Mouse (Mus musculus): ENCODE data around the gene Ppp1r16b. TPM values are rescaled to one million over a fixed set of nuclear protein-coding genes. Genes with fewer than 3 reads are reported as not detected.

The Ppp1r16b gene
- polyA plus RNA-seq, 2 experiments = 1.4 to 4.1 TPM

DNA sequence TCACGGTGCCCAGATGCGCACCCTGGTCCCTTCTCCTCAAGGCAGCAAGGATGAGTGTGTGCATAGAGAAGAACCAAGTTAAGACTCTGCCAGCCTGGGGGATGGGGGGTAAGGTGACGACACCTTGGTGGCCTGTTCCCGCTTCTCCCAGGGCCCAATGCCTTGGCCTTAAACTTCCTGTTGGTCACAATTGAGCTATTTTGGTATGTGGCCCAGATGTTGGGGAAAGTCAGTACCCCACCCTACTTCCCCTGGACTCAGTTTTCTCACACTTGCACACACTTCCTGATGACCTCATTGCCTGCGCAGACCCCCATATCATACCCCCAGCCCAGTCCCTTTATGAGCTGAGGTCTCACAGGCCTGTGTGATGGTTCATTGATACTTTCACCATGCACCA lies 23.9 kb downstream of the Ppp1r16b start:
- H3K27ac ChIP-seq (replicated peaks; ENCODE audit: low read depth, low read length) = no peak overlapping the region
- H3K36me3 ChIP-seq (ENCODE audit: control insufficient read depth, insufficient read depth, low read length) = no peaks in the 10 kb centered on the region
- 74% methylated on average over 5 of the region's 5 CpGs for WGBS
- H3K4me2 ChIP-seq (replicated peaks; ENCODE audit: low read depth, low read length, severe bottlenecking) = no peak overlapping the region
- DNase-seq (ENCODE audit: low spot score) (no peak), ATAC-seq (ENCODE audit: low FRiP score, low read depth) (no peak; the same call in 1 of the 2 replicates)
- no peak for TF ChIP-seq POLR2A (IDR thresholded peaks at IDR 0.05; ENCODE audit: borderline replicate concordance, extremely low read depth, insufficient read depth, insufficient read length)
- no peaks in the 10 kb centered on the region for H3K27me3 ChIP-seq (ENCODE audit: control insufficient read depth, insufficient read depth, low read length)
- no peaks in the 10 kb centered on the region for H3K9me3 ChIP-seq (ENCODE audit: control insufficient read depth, low read length)
- peaks cover 11% of the 10 kb centered on the region for H3K4me1 ChIP-seq (ENCODE audit: control insufficient read depth, insufficient read depth, low read length)
- H3K9ac ChIP-seq (ENCODE audit: low read depth, low read length, severe bottlenecking) = no peak overlapping the region
- H3K4me3 ChIP-seq (replicated peaks; ENCODE audit: low read length) = no peak overlapping the region

DNA sequence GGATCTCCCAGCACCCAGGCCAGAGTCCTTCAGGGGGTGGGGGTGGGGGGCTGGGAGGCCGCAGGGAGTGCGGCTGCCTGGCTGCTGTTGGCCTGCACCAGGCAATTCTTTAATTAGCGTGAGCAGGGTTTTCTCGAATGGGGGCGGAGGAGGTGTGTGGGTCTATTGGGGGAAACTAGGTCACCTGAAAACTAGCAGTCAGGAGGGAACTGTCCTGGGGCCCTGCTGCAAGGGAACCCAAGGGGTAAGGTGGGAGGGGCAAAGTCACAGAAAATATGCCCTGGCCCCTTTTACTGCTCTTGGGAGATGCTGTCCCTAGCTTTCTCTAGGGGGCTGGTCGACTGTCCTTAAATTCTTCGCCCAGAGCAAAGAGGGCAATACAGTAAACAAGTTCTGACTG lies 24.4 kb downstream of the Ppp1r16b start:
- H3K27ac ChIP-seq (replicated peaks; ENCODE audit: low read depth, low read length) = no peak overlapping the region

DNA sequence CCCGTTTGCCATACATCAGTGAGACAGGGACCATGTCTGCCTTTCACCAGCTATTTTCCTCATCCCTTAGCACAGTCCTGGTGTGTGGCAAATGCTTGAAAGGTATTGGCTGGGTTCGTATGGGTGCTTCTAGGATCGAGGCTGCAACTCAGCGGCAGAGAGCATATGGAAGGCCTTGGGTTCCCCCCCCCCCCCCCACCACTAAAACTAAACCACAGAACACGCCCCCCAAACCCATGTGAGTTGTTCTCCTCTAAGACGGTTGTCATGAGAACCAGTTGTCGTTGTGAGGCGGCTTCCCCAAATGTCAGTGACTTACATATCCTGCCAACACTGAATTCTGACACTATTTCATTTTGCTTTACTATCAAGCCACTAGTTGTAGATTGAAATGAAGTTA lies 24.9 kb downstream of the Ppp1r16b start:
- no peaks in the 10 kb centered on the region for H3K9me3 ChIP-seq (ENCODE audit: control insufficient read depth, low read length)
- WGBS = 55% methylated on average over 8 of the region's 8 CpGs
- peaks cover 11% of the 10 kb centered on the region for H3K4me1 ChIP-seq (ENCODE audit: control insufficient read depth, insufficient read depth, low read length)
- no peak for ATAC-seq (ENCODE audit: low FRiP score, low read depth)
- no peak overlapping the region for H3K4me3 ChIP-seq (replicated peaks; ENCODE audit: low read length)
- H3K9ac ChIP-seq (ENCODE audit: low read depth, low read length, severe bottlenecking) = no peak overlapping the region
- DNase-seq (ENCODE audit: low spot score) = no peak
- no peak overlapping the region for H3K27ac ChIP-seq (replicated peaks; ENCODE audit: low read depth, low read length)
- TF ChIP-seq POLR2A (IDR thresholded peaks at IDR 0.05; ENCODE audit: borderline replicate concordance, extremely low read depth, insufficient read depth, insufficient read length) = no peak
- H3K4me2 ChIP-seq (replicated peaks; ENCODE audit: low read depth, low read length, severe bottlenecking) = no peak overlapping the region
- no peaks in the 10 kb centered on the region for H3K36me3 ChIP-seq (ENCODE audit: control insufficient read depth, insufficient read depth, low read length)
- no peaks in the 10 kb centered on the region for H3K27me3 ChIP-seq (ENCODE audit: control insufficient read depth, insufficient read depth, low read length)

More for the DNA sequence above, 24.4 kb downstream of the Ppp1r16b start:
- ATAC-seq (ENCODE audit: low FRiP score, low read depth) (no peak), DNase-seq (ENCODE audit: low spot score) (no peak)
- Histone ChIP-seq H3K4me1 (ENCODE audit: control insufficient read depth, insufficient read depth, low read length) (peaks cover 11% of the 10 kb centered on the region), H3K9ac (ENCODE audit: low read depth, low read length, severe bottlenecking) (no peak overlapping the region), H3K4me2 (replicated peaks; ENCODE audit: low read depth, low read length, severe bottlenecking) (no peak overlapping the region), H3K9me3 (ENCODE audit: control insufficient read depth, low read length) (no peaks in the 10 kb centered on the region), H3K27me3 (ENCODE audit: control insufficient read depth, insufficient read depth, low read length) (no peaks in the 10 kb centered on the region), H3K4me3 (replicated peaks; ENCODE audit: low read length) (no peak overlapping the region), H3K36me3 (ENCODE audit: control insufficient read depth, insufficient read depth, low read length) (no peaks in the 10 kb centered on the region)
- TF ChIP-seq POLR2A (IDR thresholded peaks at IDR 0.05; ENCODE audit: borderline replicate concordance, extremely low read depth, insufficient read depth, insufficient read length) = no peak
- 30% methylated on average over 7 of the region's 7 CpGs for WGBS

DNA sequence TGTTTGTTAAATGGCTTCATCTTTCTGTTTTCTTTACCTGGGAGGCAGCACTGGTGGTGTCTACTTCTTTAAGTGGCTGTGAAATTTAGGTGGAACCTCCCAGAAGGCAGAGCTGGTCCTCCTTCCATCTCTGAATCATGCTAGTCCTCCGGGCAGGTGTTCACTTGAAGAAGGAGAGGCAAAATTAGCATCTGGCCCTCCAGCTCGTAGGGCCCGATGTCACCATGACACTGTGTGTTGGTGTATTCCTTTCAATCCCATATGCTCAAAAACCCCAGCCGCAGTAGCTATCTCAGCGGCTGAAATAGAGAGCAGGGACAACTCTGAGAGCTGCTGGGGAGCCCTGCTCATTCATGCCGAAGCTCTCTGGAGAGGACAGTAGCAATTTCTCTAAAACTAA lies 27.0 kb downstream of the Ppp1r16b start:
- no peaks in the 10 kb centered on the region for H3K9me3 ChIP-seq (ENCODE audit: control insufficient read depth, low read length)
- no peak for DNase-seq (ENCODE audit: low spot score)
- no peak overlapping the region for H3K9ac ChIP-seq (ENCODE audit: low read depth, low read length, severe bottlenecking)
- no peak for TF ChIP-seq POLR2A (IDR thresholded peaks at IDR 0.05; ENCODE audit: borderline replicate concordance, extremely low read depth, insufficient read depth, insufficient read length)
- peaks cover 11% of the 10 kb centered on the region for H3K4me1 ChIP-seq (ENCODE audit: control insufficient read depth, insufficient read depth, low read length)
- 82% methylated on average over 6 of the region's 6 CpGs for WGBS
- no peak overlapping the region for H3K27ac ChIP-seq (replicated peaks; ENCODE audit: low read depth, low read length)
- no peaks in the 10 kb centered on the region for H3K36me3 ChIP-seq (ENCODE audit: control insufficient read depth, insufficient read depth, low read length)
- H3K27me3 ChIP-seq (ENCODE audit: control insufficient read depth, insufficient read depth, low read length) = no peaks in the 10 kb centered on the region
- H3K4me2 ChIP-seq (replicated peaks; ENCODE audit: low read depth, low read length, severe bottlenecking) = no peak overlapping the region
- H3K4me3 ChIP-seq (replicated peaks; ENCODE audit: low read length) = no peak overlapping the region
- ATAC-seq (ENCODE audit: low FRiP score, low read depth) = no peak

DNA sequence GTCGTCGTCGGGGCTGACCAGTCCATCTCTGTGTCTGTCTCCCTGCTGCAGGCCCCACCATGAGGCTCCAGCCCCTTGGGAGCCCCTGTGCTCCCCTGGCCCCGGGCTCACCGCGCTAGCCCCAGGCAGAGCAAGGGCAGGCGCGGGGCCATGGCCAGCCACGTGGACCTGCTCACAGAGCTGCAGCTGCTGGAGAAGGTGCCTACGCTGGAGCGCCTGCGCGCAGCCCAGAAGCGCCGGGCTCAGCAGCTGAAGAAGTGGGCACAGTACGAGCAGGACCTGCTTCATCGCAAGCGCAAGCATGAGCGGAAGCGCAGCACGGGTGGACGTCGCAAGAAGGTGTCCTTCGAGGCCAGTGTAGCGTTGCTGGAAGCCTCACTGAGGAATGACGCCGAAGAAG lies 30.6 kb downstream of the Ppp1r16b start:
- Histone ChIP-seq H3K27ac (replicated peaks; ENCODE audit: low read depth, low read length) (no peak overlapping the region), H3K4me1 (ENCODE audit: control insufficient read depth, insufficient read depth, low read length) (no peaks in the 10 kb centered on the region), H3K4me3 (replicated peaks; ENCODE audit: low read length) (no peak overlapping the region), H3K36me3 (ENCODE audit: control insufficient read depth, insufficient read depth, low read length) (no peaks in the 10 kb centered on the region), H3K27me3 (ENCODE audit: control insufficient read depth, insufficient read depth, low read length) (no peaks in the 10 kb centered on the region), H3K9ac (ENCODE audit: low read depth, low read length, severe bottlenecking) (no peak overlapping the region), H3K9me3 (ENCODE audit: control insufficient read depth, low read length) (no peaks in the 10 kb centered on the region), H3K4me2 (replicated peaks; ENCODE audit: low read depth, low read length, severe bottlenecking) (no peak overlapping the region)
- ATAC-seq (ENCODE audit: low FRiP score, low read depth) (no peak), DNase-seq (ENCODE audit: low spot score) (no peak)
- 87% methylated on average over 27 of the region's 27 CpGs for WGBS
- no peak for TF ChIP-seq POLR2A (IDR thresholded peaks at IDR 0.05; ENCODE audit: borderline replicate concordance, extremely low read depth, insufficient read depth, insufficient read length)

DNA sequence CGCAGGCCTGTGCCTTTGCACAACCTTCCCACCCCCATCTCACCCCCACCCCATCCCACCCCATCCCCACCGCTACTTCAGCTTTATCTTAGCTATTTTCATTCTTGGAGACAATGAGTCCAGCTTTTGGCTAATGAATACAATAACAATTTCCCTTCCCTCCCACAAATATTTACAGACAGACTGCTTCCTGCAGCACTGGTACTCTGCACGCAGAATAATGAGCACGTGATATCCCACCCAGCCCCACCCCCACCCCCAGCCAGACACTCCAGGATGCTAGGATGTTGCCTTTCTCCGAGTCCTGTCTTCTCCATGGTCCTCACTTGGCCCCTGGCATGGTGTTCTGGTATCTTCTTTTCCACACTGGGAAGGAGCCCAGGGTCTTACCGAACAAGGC lies 31.3 kb downstream of the Ppp1r16b start:
- H3K9me3 ChIP-seq (ENCODE audit: control insufficient read depth, low read length) = no peaks in the 10 kb centered on the region
- no peak overlapping the region for H3K9ac ChIP-seq (ENCODE audit: low read depth, low read length, severe bottlenecking)
- H3K4me2 ChIP-seq (replicated peaks; ENCODE audit: low read depth, low read length, severe bottlenecking) = no peak overlapping the region
- H3K4me3 ChIP-seq (replicated peaks; ENCODE audit: low read length) = no peak overlapping the region
- no peak for DNase-seq (ENCODE audit: low spot score)
- no peaks in the 10 kb centered on the region for H3K36me3 ChIP-seq (ENCODE audit: control insufficient read depth, insufficient read depth, low read length)
- no peaks in the 10 kb centered on the region for H3K27me3 ChIP-seq (ENCODE audit: control insufficient read depth, insufficient read depth, low read length)
- H3K4me1 ChIP-seq (ENCODE audit: control insufficient read depth, insufficient read depth, low read length) = no peaks in the 10 kb centered on the region
- 74% methylated on average over 6 of the region's 6 CpGs for WGBS
- no peak overlapping the region for H3K27ac ChIP-seq (replicated peaks; ENCODE audit: low read depth, low read length)
- no peak for TF ChIP-seq POLR2A (IDR thresholded peaks at IDR 0.05; ENCODE audit: borderline replicate concordance, extremely low read depth, insufficient read depth, insufficient read length)
- no peak for ATAC-seq (ENCODE audit: low FRiP score, low read depth)

Measured in limb, embryonic 14.5 days (tissue).